In the genomic region with DNA sequence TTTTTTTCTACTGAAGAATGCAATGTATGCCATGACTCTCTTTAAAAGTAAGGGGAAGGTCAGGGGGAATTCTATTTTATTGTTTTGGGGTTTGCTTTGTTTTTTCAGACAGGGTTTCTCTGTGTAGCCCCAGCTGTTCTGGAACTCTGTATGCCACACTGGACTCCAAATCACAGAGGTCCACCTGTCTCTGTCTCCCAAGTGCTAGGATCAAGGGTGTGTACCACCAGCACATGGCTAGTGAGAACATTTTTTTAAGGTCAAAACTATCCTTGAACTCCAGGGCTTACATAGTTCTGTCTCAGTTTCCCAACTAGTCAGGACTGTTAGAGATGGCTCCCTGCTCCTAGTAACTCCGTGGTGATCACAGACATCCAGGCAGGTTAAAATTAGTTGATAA, we compare ENCODE assay signal across 16 mouse cellular contexts. TPM values are rescaled to one million over a fixed set of nuclear protein-coding genes. Genes with fewer than 3 reads are reported as not detected.
A peak's percentile ranks its signal among the peaks of the same experiment; 100 is the strongest.
DNase-seq lines count a peak whose midpoint lies in the region; TF ChIP-seq lines count a peak whose summit lies in the region.
"Had no signal": no experiment of that assay in that cellular context is flagged by ENCODE, and none has a peak within 500 bp of the region (broad histone marks: within the 10 kb centered on the region; RNA-seq: fewer than 3 reads in every experiment).

No protein-coding gene starts in this region.

- TF ChIP-seq CTCF in CH12.LX (conservative IDR thresholded peaks at IDR 0.05 in 1 of 2, IDR thresholded peaks at IDR 0.05 in 1 of 2; ENCODE audit: low read depth in 2 of 2, low read length in 2 of 2), result no peak

- peak overlapping the region; percentile 61; the same call in 1 of the 2 replicates for H3K27ac ChIP-seq in CH12.LX (ENCODE audit: insufficient read depth, low read depth)

- H3K9ac ChIP-seq in CH12.LX (ENCODE audit: insufficient read depth, low read depth), result peak overlapping the region; percentile 14; the same call in 1 of the 2 replicates

- peaks cover 17 to 70% of the 10 kb centered on the region in 2 experiments for H3K4me1 ChIP-seq in CH12.LX (ENCODE audit: control insufficient read depth in 1 of 2, insufficient read depth in 2 of 2)

- H3K36me3 ChIP-seq in CH12.LX (replicated peaks in 1 of 2; ENCODE audit: control insufficient read depth in 1 of 2, insufficient read depth in 1 of 2, low read length in 1 of 2), result no peaks in the 10 kb centered on the region
- H3K36me3 ChIP-seq in myocyte (ENCODE audit: control insufficient read depth, insufficient read depth), result no peaks in the 10 kb centered on the region
- H3K36me3 ChIP-seq: G1E had no signal

- H3K27me3 ChIP-seq in CH12.LX (replicated peaks), result no peaks in the 10 kb centered on the region
- H3K27me3 ChIP-seq in myocyte (ENCODE audit: control insufficient read depth, insufficient read depth, insufficient read length), result no peaks in the 10 kb centered on the region

- H3K4me3 ChIP-seq in CH12.LX (replicated peaks in 1 of 3; ENCODE audit: low read depth in 2 of 3, low read length in 2 of 3, poor library complexity in 1 of 3) (no peak overlapping the region), myocyte (no peak overlapping the region)

- in situ Hi-C loops in CH12.LX (cut with MboI; ENCODE audit: low pct_ligation_motif_present, low pct_unique_long_range_greater_than_20kb, low sequenced_read_pairs), result no loop called here

- H3K4me2 ChIP-seq in CH12.LX (ENCODE audit: insufficient read depth, low read depth, poor library complexity, severe bottlenecking), result 0 out of 2 replicates have a peak overlapping the region, but pooled peaks have one; percentile 36
- no peak overlapping the region for H3K4me2 ChIP-seq in myocyte (ENCODE audit: low read depth)

- no peak for DNase-seq in CH12.LX (ENCODE audit: extremely low read depth)
- no peak for DNase-seq in frontal cortex, postnatal 25 days (ENCODE audit: low spot score in 2 of 2)
- no peak for DNase-seq in left cerebral cortex, postnatal 10 days (ENCODE audit: extremely low spot score in 1 of 2, low spot score in 2 of 2)
- DNase-seq: adrenal gland, adult 2 months; adrenal gland, adult 8-10 months; adrenal gland, postnatal 10 days; adrenal gland, postnatal 14 days; adrenal gland, postnatal 25 days; adrenal gland, postnatal 36 days; B cell, adult 2 months; cerebellum, adult 11 months; cerebellum, adult 11-12 months; cerebellum, adult 18-20 months; cerebellum, adult 2 months had no signal

- no peak for TF ChIP-seq EP300 in CH12.LX (IDR thresholded peaks at IDR 0.05; ENCODE audit: low read length)

- intact Hi-C loops in left cerebral cortex, postnatal 10 days (cut with DNase I), result no loop called here

- dilution Hi-C loops in CH12.LX (cut with MboI; ENCODE audit: extremely low pct_ligation_motif_present, extremely low pct_unique_long_range_greater_than_20kb, low sequenced_read_pairs), result no loop called here

- H3ac ChIP-seq in myocyte (ENCODE audit: control insufficient read depth, insufficient read length), result no peak overlapping the region

- no peaks in the 10 kb centered on the region for H3K9me3 ChIP-seq in CH12.LX (replicated peaks; ENCODE audit: low read length)
- H3K9me3 ChIP-seq: G1E had no signal

- TF ChIP-seq POLR2A in CH12.LX (IDR thresholded peaks at IDR 0.05; ENCODE audit: low read depth, low read length) (no peak), myocyte (IDR thresholded peaks at IDR 0.05; ENCODE audit: insufficient read length, low read depth) (no peak)

- H3K79me2 ChIP-seq in CH12.LX (replicated peaks; ENCODE audit: control insufficient read depth, extremely low read depth, insufficient read depth, poor library complexity, severe bottlenecking) (peaks cover 5% of the 10 kb centered on the region; the same call in 1 of the 2 replicates), myocyte (ENCODE audit: control insufficient read depth, insufficient read depth) (peaks cover 5% of the 10 kb centered on the region)

- TF ChIP-seq RAD21 in CH12.LX (IDR thresholded peaks at IDR 0.05; ENCODE audit: low read depth, low read length), result no peak

TF ChIP-seq in CH12.LX, 34 proteins besides CTCF, POLR2A, EP300 and RAD21:
- TF ChIP-seq HCFC1 (IDR thresholded peaks at IDR 0.05; ENCODE audit: low read depth, low read length) (no peak), MAX (IDR thresholded peaks at IDR 0.05; ENCODE audit: low read length) (0 out of 2 replicates have a peak, but pooled peaks have one; percentile 2)

TF ChIP-seq in myocyte, 11 proteins besides CTCF, POLR2A, EP300 and RAD21:
- no peak for TF ChIP-seq E2F4 (IDR thresholded peaks at IDR 0.05; ENCODE audit: insufficient read depth)
- peak; percentile 30 for TF ChIP-seq TCF12 (IDR thresholded peaks at IDR 0.05; ENCODE audit: insufficient read depth, poor library complexity, severe bottlenecking)
- no peak for TF ChIP-seq SRF (IDR thresholded peaks at IDR 0.05; ENCODE audit: control insufficient read depth, insufficient read length, low read depth)
- TF ChIP-seq POLR2AphosphoS2 (IDR thresholded peaks at IDR 0.05; ENCODE audit: insufficient read length, low read depth), result no peak
- no peak for TF ChIP-seq USF1 (IDR thresholded peaks at IDR 0.05; ENCODE audit: low read depth)
- TF ChIP-seq MYOG (IDR thresholded peaks at IDR 0.05; ENCODE audit: control insufficient read depth in 1 of 3, insufficient read depth in 1 of 3, insufficient read length in 2 of 3, low read depth in 2 of 3), result peak in 1 of 3 experiments; percentile 24
- no peak for TF ChIP-seq TCF3 (IDR thresholded peaks at IDR 0.05; ENCODE audit: insufficient read length, low read depth)
- no peak for TF ChIP-seq MAX (IDR thresholded peaks at IDR 0.05; ENCODE audit: low read depth)
- peak in 2 of 3 experiments; percentile 62 to 67 for TF ChIP-seq MYOD1 (IDR thresholded peaks at IDR 0.05; ENCODE audit: control insufficient read depth in 1 of 3, insufficient read length in 2 of 3, low read depth in 2 of 3)
- no peak for TF ChIP-seq REST (IDR thresholded peaks at IDR 0.05; ENCODE audit: insufficient read depth, insufficient read length)

RNA-seq across cellular contexts. Expression of gene Dock11, which starts 43.3 kb away (rescaled TPM):
- total RNA-seq in CH12.LX (2012; rRNA removed) (25.1 and 25.4 TPM in 2 replicates), CH12.LX (2014; rRNA removed) (47.6 and 61.0 TPM in 2 replicates)
- polyA plus RNA-seq in CH12.LX (2012; ENCODE audit: insufficient read length, low read depth) (30.4 and 31.8 TPM in 2 replicates), myocyte (2012; fragmentation: generic; extraction: Trizol) (6.2 TPM)
- total RNA-seq in left cerebral cortex, postnatal 10 days (2021), result 10 to 100 TPM in 1 of 2 experiments, 1 to 10 TPM in 1; 9.0 to 11.2 TPM
- total RNA-seq: G1E had no signal
- polyA plus RNA-seq: G1E had no signal
